Mouse (Mus musculus) right cerebral cortex, postnatal 36 days (tissue): ENCODE data around the gene Rtl8a.
"Not testable (repeated sequence)": the region's sequence is repeated elsewhere in the genome, so short reads cannot be mapped to it uniquely, and the experiment has no call there.

ENCODE experiments used
- DNase-seq, 2 experiments: peaks; one replicate each; pipeline ENCODE4 v3.0.0; 2022; ENCODE audit warnings: low spot score in 2 of 2, mixed read lengths in 1 of 2

Rtl8a gene

DNA sequence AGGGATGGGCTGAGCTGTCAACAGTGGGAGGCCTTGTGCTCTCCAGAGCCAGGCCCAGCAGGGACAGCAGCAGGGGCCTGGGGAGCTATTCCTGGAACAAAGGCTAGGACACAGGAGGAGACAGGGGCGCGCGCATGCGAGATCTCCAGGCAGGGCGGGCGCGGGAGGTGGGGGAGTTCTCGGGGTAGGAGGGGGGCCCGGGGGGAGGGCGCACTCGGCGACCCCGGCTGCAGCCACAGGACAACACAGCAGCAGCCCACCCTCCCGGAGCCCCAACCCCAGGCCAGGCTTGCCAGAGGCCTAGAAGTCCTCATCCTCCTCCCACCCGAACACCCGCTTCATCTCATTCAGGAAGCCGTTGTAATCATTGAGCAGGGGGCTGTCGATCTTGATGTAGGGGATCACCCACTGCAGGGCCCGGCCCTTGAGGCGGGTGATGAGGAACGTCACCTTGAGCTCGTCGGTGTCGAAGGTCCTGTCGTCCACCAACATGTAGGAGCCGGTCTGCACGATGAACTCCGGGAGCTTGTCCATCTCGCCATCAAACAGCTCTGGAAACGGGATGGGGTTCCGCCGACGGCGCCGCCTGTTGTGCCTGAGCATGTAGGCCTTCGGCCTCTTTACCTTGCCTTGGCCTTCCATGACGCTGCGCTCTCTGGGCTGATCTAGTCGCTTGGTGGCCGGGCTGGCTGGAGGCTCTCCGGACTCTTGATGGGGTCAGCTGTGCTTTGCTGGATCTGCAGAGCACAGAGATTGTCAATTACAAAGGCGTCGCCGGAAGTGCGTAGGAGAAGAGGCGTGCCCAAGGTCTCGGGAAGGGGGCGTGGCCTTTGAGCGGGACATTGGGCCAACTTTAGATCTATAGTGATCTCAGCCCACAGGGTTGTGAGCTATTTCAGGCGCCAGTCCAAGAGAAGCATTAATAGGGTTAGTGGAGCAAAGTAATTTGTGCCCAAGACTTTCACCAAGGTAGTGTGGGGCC lies at the start of gene Rtl8a:
Gene Rtl8a, minus strand, starts transcription at position 703 of the 982 bp plus-strand sequence.
- DNase-seq = peak; percentile 49 to 76

DNA sequence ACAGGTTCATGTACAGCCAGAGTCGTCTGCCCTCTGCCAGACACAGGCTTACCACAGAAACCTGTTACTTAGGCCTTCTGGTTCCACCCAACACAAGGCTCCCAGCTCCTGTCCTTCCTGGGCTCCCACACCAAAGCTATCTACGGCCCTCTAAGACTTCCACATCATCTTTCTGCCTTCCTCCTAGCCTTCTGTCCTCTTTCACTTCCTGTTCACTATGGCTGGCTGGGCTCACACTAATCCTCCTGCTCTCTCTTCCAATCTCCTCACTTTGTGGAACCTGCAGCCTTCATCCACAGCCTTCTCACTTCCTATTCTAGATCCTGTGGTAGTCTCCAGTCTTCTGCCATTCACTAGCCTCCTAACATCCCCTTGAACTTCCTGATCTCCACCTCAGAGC lies 49.7 kb upstream of the Rtl8a start:
- no peak for DNase-seq

DNA sequence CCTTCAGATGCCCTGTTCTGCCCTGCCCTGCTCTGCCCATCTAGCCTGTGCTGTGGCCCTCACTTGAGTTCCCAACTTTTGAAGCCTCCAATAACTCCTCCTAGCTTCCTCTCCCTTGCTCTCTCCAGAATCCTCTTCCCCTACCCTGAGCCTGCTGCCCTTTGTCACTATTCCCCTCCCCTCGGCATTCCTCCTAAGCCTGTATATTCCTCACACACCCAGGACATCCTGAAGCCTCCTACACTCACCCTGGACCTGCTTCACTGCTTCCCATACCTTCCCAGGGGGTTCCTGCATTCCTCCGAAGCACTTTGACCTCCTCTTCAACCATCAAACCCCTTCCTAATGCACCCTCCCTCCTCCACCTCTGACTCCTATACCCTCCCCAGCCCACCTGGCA lies 48.6 kb upstream of the Rtl8a start:
- no peak for DNase-seq

DNA sequence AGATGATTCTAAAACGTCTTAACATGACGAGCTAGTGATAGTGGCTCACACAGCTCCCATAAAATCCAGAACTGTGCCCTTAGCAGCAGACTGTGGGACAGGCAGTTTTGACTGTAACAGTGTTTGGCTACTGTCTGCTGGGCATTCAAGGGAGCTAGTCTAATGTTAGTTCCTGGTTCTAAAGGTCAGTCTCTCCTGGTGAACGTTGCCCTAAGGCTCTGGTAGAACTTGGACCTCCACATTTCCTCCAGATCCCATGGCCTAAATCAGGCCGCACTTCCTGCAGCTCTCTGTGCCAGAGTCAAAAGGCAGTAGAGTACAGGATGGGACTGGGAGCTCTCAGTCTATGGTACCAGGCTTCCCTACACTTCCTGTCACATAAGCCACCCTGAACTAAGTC lies 41.2 kb upstream of the Rtl8a start:
- DNase-seq = not testable (repeated sequence)

DNA sequence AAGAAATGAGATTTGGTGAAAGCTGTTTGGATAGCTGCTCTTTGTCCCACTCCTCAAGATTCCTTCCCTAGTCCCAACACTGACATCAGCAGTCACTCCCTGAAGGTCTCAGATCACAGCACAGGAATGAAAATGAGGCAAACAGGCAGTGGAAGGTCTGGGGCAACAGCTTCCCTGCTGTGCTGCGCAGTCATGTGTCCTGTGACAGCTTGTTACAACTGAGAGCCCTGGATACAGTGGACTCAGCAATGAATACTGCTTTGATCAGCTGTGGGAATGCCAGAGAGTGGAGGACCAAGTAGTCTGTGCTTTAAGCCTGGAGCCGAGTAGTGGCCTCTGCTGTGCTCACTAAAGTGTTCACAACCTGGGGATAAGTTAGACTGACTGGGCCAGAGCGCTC lies 39.2 kb upstream of the Rtl8a start:
- not testable (repeated sequence) for DNase-seq

DNA sequence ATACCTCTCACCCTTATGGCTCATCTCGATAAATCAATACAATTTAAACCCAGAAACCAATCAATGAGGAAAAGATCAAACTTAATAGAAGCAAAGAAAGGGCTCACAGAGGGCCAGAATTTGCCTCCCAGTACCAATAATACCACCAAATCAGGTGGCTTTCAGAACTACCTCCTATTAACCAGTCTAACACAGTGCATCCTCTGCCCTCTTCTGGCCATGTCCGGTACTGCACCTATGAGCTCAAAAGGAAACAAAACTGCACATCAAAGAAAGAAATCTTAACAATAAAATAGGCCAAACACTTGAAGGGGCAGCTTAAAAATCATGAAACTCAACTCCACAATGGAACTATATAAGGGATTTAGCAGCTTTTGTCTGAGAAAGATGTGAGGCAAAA lies 33.5 kb upstream of the Rtl8a start:
- DNase-seq = peak; percentile 37 to 46

DNA sequence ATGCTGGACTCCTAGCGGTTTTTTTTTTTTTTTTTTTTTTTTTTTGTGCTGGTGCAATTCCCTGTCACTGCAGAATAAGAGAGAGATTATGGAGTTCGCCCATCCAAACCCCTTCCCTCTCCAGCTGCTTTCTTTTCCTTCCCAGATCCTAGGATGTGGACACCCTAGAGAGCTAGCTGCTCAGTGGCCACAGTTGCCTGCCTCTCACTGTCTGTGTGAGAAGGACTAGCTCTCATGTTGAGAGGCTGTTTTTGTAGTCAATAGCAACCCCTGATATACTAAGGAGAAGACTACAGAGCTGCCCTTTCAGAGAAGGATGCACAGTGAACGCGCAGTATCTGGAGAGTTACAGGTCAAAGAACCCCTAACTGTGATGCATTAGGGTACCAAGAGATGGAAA lies 27.2 kb upstream of the Rtl8a start:
- not testable (repeated sequence) for DNase-seq

DNA sequence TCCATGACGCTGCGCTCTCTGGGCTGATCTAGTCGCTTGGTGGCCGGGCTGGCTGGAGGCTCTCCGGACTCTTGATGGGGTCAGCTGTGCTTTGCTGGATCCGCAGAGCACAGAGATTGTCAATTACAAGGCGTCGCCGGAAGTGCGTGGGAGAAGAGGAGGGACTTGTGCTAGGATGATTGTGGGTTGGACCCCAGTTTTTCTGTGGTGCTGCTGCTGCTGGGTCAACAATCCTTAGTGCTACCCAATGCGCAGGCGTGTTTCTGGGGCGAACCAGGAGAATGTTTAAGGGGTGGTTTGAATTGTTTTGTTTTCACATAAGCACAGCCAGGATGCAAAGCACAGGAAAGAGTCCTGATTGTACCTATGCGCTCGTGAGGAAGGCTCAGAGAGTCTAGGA lies 26.8 kb upstream of the Rtl8a start, which contains the start of gene Rtl8b:
Gene Rtl8b, minus strand, starts transcription at position 115 of the 400 bp plus-strand sequence.
- peak; percentile 77 to 86 for DNase-seq

DNA sequence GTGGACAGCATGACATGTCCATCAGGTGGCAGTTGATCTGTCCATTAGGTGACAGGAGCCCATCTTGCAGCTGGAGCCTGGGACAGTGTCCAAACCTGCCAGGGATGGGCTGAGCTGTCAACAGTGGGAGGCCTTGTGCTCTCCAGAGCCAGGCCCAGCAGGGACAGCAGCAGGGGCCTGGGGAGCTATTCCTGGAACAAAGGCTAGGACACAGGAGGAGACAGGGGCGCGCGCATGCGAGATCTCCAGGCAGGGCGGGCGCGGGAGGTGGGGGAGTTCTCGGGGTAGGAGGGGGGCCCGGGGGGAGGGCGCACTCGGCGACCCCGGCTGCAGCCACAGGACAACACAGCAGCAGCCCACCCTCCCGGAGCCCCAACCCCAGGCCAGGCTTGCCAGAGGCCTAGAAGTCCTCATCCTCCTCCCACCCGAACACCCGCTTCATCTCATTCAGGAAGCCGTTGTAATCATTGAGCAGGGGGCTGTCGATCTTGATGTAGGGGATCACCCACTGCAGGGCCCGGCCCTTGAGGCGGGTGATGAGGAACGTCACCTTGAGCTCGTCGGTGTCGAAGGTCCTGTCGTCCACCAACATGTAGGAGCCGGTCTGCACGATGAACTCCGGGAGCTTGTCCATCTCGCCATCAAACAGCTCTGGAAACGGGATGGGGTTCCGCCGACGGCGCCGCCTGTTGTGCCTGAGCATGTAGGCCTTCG lies 26.2 kb upstream of the Rtl8a start:
- DNase-seq = not testable (repeated sequence)

DNA sequence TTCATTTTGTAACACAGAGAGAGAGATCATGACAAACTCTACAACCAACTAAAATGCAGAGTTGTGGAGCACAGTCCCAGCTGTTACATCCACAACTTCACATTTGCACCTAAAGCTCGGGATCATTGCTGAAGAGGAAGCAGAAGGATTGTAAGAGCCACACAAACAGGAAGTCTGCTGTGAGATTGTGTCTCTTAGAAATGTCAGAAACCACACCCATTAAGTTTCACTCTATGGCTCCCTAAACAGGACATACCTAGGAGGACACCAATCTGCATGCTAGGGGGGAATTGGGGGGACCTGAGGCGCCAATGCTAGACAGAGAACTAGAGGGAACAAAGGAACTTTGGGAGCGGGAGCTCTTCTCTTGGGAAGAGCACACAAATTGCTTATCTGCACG lies 9.4 kb upstream of the Rtl8a start:
- DNase-seq = not testable (repeated sequence)

DNA sequence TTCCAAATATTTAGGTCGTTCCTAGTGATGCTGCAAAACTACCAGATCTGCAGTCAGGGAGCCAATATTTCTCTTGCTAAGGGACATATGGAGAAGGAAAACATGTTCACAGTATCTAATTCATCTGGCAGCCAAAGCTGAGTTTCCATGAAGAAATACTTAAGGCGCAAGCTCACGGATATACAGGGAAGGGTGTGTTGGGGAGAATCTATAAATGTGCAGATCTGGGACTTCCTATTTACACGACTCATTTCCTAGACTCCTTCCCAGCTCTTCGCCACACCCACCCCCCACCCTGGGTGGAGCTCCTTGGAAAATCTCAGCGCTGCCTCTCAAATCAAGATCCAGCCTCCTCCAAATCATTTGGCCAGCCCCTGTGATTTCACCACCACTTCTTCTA lies 2.4 kb upstream of the Rtl8a start:
- DNase-seq = no peak

DNA sequence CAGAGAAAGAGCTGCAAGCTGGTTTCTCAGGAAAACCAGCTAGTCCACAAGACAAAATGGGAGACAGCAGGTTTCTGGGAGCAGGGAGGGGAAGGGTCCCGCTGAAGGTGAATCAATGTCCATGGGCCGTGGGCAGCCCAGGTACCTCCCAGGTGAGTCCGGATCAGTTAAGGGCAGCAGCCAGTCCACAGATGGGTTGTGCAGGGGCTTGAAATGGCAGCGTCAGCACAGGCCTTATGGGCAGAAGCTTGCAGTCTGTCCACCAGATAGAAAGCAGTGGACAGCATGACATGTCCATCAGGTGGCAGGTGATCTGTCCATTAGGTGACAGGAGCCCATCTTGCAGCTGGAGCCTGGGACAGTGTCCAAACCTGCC lies 890 bp downstream of the Rtl8a start:
- DNase-seq = not testable (repeated sequence)

DNA sequence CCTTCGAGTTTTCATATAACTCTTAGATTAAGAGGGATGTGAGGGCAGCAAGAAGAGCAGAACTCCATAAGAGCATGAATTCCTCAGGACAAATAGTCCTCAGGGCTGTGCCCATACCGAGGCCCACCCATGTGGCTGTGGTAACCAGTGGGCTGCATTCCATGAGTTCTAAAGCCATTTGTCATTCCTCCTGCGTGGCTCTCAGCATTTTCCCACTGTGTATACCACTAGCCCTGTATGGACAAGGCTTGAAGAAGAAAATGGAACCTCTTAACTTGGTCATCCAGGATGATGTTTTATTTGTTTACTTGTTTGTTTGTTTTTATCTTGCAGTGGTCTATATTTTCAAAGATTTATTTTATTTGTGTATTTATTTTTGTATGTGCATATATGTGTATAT lies 5.4 kb downstream of the Rtl8a start:
- not testable (repeated sequence) for DNase-seq

DNA sequence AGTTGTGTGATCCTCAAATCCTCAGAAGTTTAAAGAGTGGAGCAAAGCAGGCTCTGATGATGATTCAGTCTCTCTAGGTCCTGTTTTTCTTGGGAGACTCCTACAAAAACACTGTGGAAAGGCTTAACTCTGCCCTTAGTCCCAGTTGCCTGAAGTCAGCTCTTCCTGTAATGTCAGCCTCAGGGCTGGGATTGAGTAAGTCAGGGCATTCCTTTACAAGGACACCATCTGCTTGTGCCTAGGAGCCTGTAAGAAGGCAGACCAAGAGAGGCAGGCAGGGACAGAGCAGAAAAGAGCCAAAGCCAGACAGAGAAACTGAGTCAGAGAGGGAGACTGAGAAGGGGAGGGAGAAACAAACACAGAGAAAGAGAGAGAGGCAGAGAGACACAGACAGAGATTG lies 32.1 kb downstream of the Rtl8a start:
- DNase-seq = not testable (repeated sequence)

DNA sequence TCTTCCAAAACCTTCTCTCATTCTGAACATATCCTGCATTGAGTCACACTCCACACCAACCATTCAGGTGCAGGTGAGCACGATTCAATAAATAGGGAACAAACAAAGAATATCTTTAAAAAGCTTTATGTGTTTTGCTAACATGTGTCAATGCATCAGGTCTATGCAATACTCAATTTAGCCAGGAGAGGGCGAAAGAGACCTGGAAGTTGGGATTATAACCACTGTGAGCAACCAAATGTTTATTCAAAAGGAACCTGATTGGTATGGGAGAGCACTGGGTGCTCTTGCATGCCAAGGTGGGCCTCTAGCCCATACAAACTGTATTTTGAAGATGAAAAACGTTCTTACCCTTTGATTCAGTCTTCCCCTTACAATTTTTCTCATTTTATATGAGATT lies 32.9 kb downstream of the Rtl8a start:
- peak; percentile 24 to 47 for DNase-seq

DNA sequence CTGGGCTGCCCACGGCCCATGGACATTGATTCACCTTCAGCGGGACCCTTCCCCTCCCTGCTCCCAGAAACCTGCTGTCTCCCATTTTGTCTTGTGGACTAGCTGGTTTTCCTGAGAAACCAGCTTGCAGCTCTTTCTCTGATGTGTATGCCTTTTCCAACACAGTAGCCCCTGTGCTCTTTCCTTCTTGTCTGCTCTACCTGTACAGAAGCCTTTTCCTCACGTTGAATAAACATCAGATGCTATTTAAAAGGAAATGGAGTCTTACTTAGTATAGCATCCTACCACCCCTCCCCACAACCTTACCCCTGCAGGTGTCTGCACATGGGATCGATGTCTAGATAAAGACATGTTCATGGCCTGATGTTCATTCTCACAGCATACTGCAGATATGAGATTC lies 34.6 kb downstream of the Rtl8a start, which contains the start of gene Gm14597:
Gene Gm14597, minus strand, starts transcription at position 101 of the 400 bp plus-strand sequence.
- not testable (repeated sequence) for DNase-seq

DNA sequence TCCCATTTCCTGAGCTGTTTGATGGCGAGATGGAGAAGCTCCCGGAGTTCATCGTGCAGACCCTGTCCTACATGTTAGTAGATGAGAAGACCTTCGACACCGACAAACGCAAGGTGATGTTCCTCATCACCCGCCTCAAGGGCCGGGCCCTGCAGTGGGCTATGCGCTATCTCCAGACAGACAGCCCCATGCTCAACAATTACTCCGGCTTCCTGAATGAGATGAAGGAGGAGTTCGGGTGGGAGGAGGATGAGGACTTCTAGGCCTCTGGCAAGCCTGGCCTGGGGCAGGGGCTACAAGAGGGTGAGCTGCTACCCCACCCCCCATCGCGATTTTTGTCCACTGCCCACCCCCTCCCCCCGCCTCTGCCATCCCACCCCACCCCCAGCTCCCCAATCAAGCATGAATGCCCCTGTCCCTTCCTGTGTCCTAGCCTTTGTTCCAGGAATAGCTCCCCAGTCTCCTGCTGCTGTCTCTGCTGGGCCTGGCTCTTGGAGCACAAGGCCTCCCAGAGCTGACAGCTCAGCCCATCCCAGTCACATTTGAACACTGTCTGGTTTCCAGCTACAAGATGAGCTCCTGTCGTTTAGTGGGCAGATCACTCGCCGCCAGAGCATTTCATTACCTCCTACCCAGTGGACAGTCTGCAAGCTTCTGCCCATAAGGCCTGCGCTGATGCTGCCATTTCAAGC lies 35.2 kb downstream of the Rtl8a start:
- peak; percentile 3 for DNase-seq

DNA sequence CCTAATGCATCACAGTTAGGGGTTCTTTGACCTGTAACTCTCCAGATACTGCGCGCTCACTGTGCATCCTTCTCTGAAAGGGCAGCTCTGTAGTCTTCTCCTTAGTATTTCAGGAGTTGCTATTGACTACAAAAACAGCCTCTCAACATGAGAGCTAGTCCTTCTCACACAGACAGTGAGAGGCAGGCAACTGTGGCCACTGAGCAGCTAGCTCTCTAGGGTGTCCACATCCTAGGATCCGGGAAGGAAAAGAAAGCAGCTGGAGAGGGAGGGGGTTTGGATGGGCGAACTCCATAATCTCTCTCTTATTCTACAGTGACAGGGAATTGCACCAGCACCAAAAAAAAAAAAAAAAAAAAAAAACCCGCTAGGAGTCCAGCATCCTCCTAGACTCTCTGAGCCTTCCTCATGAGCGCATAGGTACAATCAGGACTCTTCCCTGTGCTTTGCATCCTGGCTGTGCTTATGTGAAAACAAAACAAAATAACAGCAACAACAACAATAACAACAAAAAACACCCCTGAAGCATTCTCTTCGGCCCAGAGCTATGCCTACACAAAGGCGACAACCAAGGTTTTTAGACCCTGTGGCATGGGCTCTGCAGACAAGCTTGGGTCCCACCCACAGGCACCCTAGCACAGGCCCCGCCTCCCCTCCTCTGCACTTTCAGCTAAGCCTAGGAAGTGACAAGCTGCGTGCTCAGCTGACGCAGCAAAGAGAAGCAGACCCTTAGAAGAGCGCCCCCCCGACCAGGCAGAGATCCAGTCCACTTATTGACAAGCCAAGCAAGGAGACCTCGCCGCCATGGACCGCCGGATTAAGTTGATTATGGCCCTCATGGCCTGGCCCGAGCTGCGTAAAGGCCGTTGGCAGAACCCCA lies 36.0 kb downstream of the Rtl8a start, which contains the start of gene Rtl8c:
Gene Rtl8c, plus strand, starts transcription at position 791 of the 880 bp plus-strand sequence.
- DNase-seq = peak; percentile 73 to 83

DNA sequence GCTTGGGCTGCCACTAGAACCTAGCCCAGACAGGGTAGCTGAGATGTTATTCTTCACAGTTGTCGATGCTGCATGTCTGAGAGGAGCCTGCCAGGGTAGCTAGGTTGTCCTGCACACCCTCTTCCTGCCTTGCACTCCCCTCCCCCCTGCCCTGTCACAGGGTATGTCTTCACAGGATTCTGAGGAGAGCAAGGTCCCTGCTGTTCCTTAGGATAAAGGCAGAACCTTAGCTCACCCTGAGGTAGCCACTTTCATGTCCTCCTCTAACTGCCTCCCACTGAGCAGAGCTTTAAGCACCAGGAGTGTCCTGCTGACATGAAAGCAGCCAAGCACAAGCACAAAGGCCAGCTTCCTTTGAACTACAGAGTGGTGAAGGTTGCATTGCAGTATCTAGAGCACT lies 37.3 kb downstream of the Rtl8a start:
- DNase-seq = not testable (repeated sequence)

DNA sequence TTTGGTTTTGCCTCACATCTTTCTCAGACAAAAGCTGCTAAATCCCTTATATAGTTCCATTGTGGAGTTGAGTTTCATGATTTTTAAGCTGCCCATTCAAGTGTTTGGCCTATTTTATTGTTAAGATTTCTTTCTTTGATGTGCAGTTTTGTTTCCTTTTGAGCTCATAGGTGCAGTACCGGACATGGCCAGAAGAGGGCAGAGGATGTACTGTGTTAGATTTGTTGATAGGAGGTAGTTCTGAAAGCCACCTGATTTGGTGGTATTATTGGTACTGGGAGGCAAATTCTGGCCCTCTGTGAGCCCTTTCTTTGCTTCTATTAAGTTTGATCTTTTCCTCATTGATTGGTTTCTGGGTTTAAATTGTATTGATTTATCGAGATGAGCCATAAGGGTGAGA lies 43.5 kb downstream of the Rtl8a start:
- peak; percentile 16 for DNase-seq
